Mouse (Mus musculus) kidney, adult 2 months (tissue): ENCODE data around the gene Tmc6.

Experiments used
- CTCF ChIP-seq: fragments of 200-500 bp; conservative IDR thresholded peaks from 2 replicates; pipeline ENCODE4 v1.5.1; 2011; ENCODE audit warnings: low read depth, mild to moderate bottlenecking, control low read depth, low read length, moderate library complexity, mixed read lengths; ENCODE audit not compliant: insufficient read depth, insufficient read length
- POLR2A ChIP-seq: fragments of 200-500 bp; IDR thresholded peaks from one replicate; pipeline ENCODE4 v1.6.1; 2011; ENCODE audit warnings: low read depth, low read length, control low read depth

GRCm38 (mm10) chr11:117810401-117811046 lies 28.5 kb upstream of the Tmc6 start:
- TF ChIP-seq POLR2A (no peak), CTCF (peak; percentile 60)
